Mouse (Mus musculus) olfactory bulb, adult 2 months (tissue): ENCODE measurements at regions not wholly inside any gene's neighbourhood (a gene's known extent, or its start where the extent isn't known, plus 50 kb on each side); places are given as distances from the start of the nearest gene placed in this dataset.

ENCODE experiments used
- CTCF ChIP-seq: fragments of 200-500 bp; IDR thresholded peaks from 2 replicates; pipeline ENCODE4 v1.5.1; 2012; ENCODE audit warnings: low read depth, mild to moderate bottlenecking, low read length, moderate library complexity; ENCODE audit not compliant: insufficient read depth
- POLR2A ChIP-seq: fragments of 200-500 bp; IDR thresholded peaks from 2 replicates; pipeline ENCODE4 v1.6.1; 2012; ENCODE audit warnings: mild to moderate bottlenecking, low read depth, low read length, moderate library complexity; ENCODE audit not compliant: insufficient read depth

GRCm38 (mm10) chr13:59925845-59926481 is 103.0 kb upstream of the Tut7 start:
- TF ChIP-seq CTCF (no peak), POLR2A (no peak)
